Mouse (Mus musculus) T-cell, adult 2 months (primary cell): ENCODE results near the gene Larp7.

Experiments
- DNase-seq: peaks from one replicate; pipeline ENCODE4 v3.0.0; 2022; ENCODE audit warnings: low spot score

Gene Larp7

GRCm38 (mm10) chr3:127511786-127512746, 41.1 kb downstream of the Larp7 start:
- no peak for DNase-seq

- DNase-seq = no peak
Observed at GRCm38 (mm10) chr3:127507878-127508783, 45.0 kb downstream of the Larp7 start.

GRCm38 (mm10) chr3:127498742-127499400, 54.3 kb downstream of the Larp7 start, which contains the start of gene Ank2:
Gene Ank2 (minus strand): TSS chr3:127499350.
- DNase-seq = no peak

GRCm38 (mm10) chr3:127498197-127498741, 54.9 kb downstream of the Larp7 start:
- DNase-seq = no peak

- no peak for DNase-seq
Observed at GRCm38 (mm10) chr3:127492663-127493062, 60.5 kb downstream of the Larp7 start.

GRCm38 (mm10) chr3:127487302-127487701, 65.8 kb downstream of the Larp7 start:
- DNase-seq = no peak
